Mouse (Mus musculus): ENCODE results near the gene Aadat. TPM values are rescaled to one million over a fixed set of nuclear protein-coding genes. Genes with fewer than 3 reads are reported as not detected.
"Not testable (repeated sequence)": the region's sequence is repeated elsewhere in the genome, so short reads cannot be mapped to it uniquely, and the experiment has no call there.

Aadat gene
- polyA plus RNA-seq, 1 experiment from 2014 or later = 2.0 TPM

GRCm38 (mm10) chr8:60591352-60592105, 85.8 kb downstream of the Aadat start:
- not testable (repeated sequence) for H3K9me3 ChIP-seq; H3K27me3 ChIP-seq (ENCODE audit: poor library complexity, severe bottlenecking); H3K4me3 ChIP-seq; H3K36me3 ChIP-seq (replicated peaks); DNase-seq (ENCODE audit: extremely low spot score, low spot score); H3K27ac ChIP-seq; H3K4me1 ChIP-seq
- 91% methylated on average over 29 of the region's 29 CpGs for WGBS

- H3K27ac ChIP-seq = no peak overlapping the region
- no peak for DNase-seq (ENCODE audit: extremely low spot score, low spot score)
- H3K36me3 ChIP-seq (replicated peaks) = no peaks in the 10 kb centered on the region
- H3K4me3 ChIP-seq = no peak overlapping the region
- H3K9me3 ChIP-seq = no peaks in the 10 kb centered on the region
- 63% methylated on average over 3 of the region's 3 CpGs for WGBS
- H3K4me1 ChIP-seq = no peaks in the 10 kb centered on the region
- H3K27me3 ChIP-seq (ENCODE audit: poor library complexity, severe bottlenecking) = no peaks in the 10 kb centered on the region
These were observed 89.0 kb downstream of the Aadat start for GRCm38 (mm10) chr8:60594761-60595160.

Other genes starting within 250 kb of the Aadat start
- not detected in 2 replicates for gene Gm10283, start 2.7 kb upstream of the Aadat start, polyA plus RNA-seq (2016; fragmentation: Nextera tagmentation; extraction: Ambion mirVana)
- gene Mfap3l, start 126.9 kb downstream of the Aadat start, polyA plus RNA-seq (2016; fragmentation: Nextera tagmentation; extraction: Ambion mirVana) = 0.90 and 0.96 TPM in 2 replicates